Mouse (Mus musculus): ENCODE data around the gene Gm47841. TPM values are rescaled to one million over a fixed set of nuclear protein-coding genes. Genes with fewer than 3 reads are reported as not detected.

Gm47841 gene
- polyA plus RNA-seq (2017; shearing (Covaris generic)): not detected

DNA sequence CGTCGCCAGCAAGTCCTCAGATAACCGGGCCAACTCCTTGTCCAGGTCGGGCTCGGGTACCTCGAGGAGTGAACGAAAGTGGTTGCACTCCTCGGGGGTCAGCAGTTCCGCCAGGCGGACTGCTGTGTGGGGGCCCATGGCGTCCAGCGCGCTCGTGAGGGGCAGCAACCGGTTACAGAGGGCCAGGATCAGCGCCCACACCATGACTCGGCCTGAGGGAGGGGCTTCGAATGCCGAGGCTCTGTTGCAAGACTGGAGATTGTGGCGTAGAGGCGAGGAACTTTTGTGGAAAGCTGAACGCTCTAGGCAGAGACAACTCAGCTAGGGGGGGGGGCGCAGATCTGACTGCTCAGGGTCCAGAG, at the start of gene Gm47841:
Gm47841 (minus strand) TSS at position 204 of the 362 bp plus-strand sequence.

DNA sequence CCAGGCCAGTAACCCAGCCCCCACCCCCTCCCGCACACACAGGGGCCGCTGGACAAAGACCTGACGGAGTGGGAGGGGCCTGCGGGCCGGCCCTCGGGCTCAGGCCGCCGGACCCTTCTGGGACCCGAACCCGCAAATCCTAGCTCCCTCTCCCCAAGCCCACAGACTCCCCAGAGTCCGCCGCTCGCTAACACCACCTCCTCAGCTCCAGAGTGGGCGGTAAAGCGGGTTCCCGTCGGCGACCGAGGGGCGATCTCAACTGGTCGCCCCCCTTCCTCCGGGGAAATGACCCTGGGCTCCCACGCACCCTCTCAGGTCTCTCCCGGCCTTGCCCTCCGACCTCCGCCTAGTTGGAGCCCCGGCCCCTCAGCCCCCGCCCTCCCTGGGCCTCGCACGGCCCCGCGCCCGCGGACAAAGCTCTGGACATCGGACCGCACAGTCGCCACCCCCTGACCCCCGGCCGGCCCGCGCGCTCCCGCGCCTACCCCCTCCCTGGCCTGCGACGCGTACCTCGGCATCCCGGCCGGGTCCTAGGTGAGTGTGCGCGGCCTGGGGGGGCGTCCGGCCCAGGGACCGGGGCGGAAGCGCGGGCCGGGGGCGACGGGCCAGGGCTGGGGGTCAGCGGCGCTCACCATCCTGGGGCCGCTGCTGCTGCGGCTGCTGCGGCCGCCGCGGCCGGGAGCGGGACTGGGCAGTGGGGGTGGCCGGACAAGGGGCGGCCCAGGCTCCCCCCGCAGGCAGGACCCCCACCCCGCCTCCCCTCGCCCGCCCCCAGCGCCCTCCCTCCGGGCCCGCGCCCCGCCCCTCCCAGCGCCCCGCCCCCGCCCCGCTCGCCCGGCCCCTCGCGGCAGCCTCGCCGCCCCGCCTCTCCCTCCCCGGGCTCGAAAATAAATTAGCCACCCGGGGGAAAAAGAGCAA, 30.9 kb upstream of the Gm47841 start, which contains the start of gene Fignl2:
Fignl2 (minus strand) TSS at position 755 of the 918 bp plus-strand sequence.

Other genes with a start within 250 kb of the Gm47841 start
- not detected for gene Scn8a, start 177.5 kb downstream of the Gm47841 start, polyA plus RNA-seq (2017; shearing (Covaris generic))
- gene Fignl2, start 31.2 kb upstream of the Gm47841 start, polyA plus RNA-seq (2017; shearing (Covaris generic)): not detected
- not detected for gene Ankrd33, start 68.4 kb upstream of the Gm47841 start, polyA plus RNA-seq (2017; shearing (Covaris generic))
- gene Acvrl1, start 81.1 kb upstream of the Gm47841 start, polyA plus RNA-seq (2017; shearing (Covaris generic)): 10.1 TPM
- gene Acvr1b, start 126.7 kb upstream of the Gm47841 start, polyA plus RNA-seq (2017; shearing (Covaris generic)): 2.9 TPM
- gene Grasp, start 176.8 kb upstream of the Gm47841 start, polyA plus RNA-seq (2017; shearing (Covaris generic)): 0.26 TPM
- 116 TPM for gene Nr4a1, start 206.9 kb upstream of the Gm47841 start, polyA plus RNA-seq (2017; shearing (Covaris generic))
- gene Atg101, start 236.9 kb upstream of the Gm47841 start, polyA plus RNA-seq (2017; shearing (Covaris generic)): 96.9 TPM
- gene 6030408B16Rik, start 245.8 kb upstream of the Gm47841 start, polyA plus RNA-seq (2017; shearing (Covaris generic)): 0.40 TPM

Measured in CD4-positive, CD25-positive, alpha-beta regulatory T cell, adult 9 weeks (primary cell).